Mouse (Mus musculus): ENCODE measurements around the gene Pard6b. TPM values are rescaled to one million over a fixed set of nuclear protein-coding genes. Genes with fewer than 3 reads are reported as not detected.
"Not testable (repeated sequence)": the region's sequence is repeated elsewhere in the genome, so short reads cannot be mapped to it uniquely, and the experiment has no call there.

Pard6b gene
- total and polyA plus RNA-seq, 3 experiments: 1.2 to 2.8 (median 1.3) TPM

GRCm38 (mm10) chr2:168105271-168105670 is 24.5 kb downstream of the Pard6b start:
- in situ Hi-C loops (cut with MboI; ENCODE audit: low pct_ligation_motif_present, low pct_unique_long_range_greater_than_20kb, low sequenced_read_pairs): no loop called here
- Histone ChIP-seq H3K27ac (ENCODE audit: insufficient read depth, low read depth) (no peak overlapping the region), H3K27me3 (replicated peaks) (no peaks in the 10 kb centered on the region), H3K79me2 (replicated peaks; ENCODE audit: control insufficient read depth, extremely low read depth, insufficient read depth, poor library complexity, severe bottlenecking) (no peaks in the 10 kb centered on the region), H3K9ac (ENCODE audit: insufficient read depth, low read depth) (no peak overlapping the region), H3K36me3 (replicated peaks in 1 of 2; ENCODE audit: control insufficient read depth in 1 of 2, insufficient read depth in 1 of 2, low read length in 1 of 2) (no peaks in the 10 kb centered on the region), H3K4me2 (ENCODE audit: insufficient read depth, low read depth, poor library complexity, severe bottlenecking) (no peak overlapping the region), H3K4me1 (ENCODE audit: control insufficient read depth in 1 of 2, insufficient read depth in 2 of 2) (no peaks in the 10 kb centered on the region), H3K4me3 (replicated peaks in 1 of 3; ENCODE audit: low read depth in 2 of 3, low read length in 2 of 3, poor library complexity in 1 of 3) (no peak overlapping the region), H3K9me3 (replicated peaks; ENCODE audit: low read length) (no peaks in the 10 kb centered on the region)
- TF ChIP-seq GABPA (IDR thresholded peaks at IDR 0.05; ENCODE audit: insufficient replicate concordance, low read depth, low read length) (no peak), MAFK (IDR thresholded peaks at IDR 0.05; ENCODE audit: insufficient replicate concordance, low read length) (no peak), SIN3A (IDR thresholded peaks at IDR 0.05; ENCODE audit: low read length) (no peak), ZKSCAN1 (IDR thresholded peaks at IDR 0.05; ENCODE audit: borderline replicate concordance, low read depth, low read length) (no peak), NELFE (IDR thresholded peaks at IDR 0.05; ENCODE audit: low read depth, low read length) (no peak), BHLHE40 (IDR thresholded peaks at IDR 0.05; ENCODE audit: low read depth, low read length) (no peak), JUN (IDR thresholded peaks at IDR 0.05; ENCODE audit: insufficient read depth, low read depth, low read length) (no peak), UBTF (IDR thresholded peaks at IDR 0.05; ENCODE audit: low read depth, low read length) (no peak), RCOR1 (conservative IDR thresholded peaks at IDR 0.05; ENCODE audit: low read depth, low read length) (no peak), TBP (conservative IDR thresholded peaks at IDR 0.05; ENCODE audit: low read depth, low read length) (no peak), POLR2A (IDR thresholded peaks at IDR 0.05; ENCODE audit: low read depth, low read length) (no peak)
- dilution Hi-C loops (cut with MboI; ENCODE audit: extremely low pct_ligation_motif_present, extremely low pct_unique_long_range_greater_than_20kb, low sequenced_read_pairs): no loop called here
- no peak for DNase-seq (ENCODE audit: extremely low read depth)

- Histone ChIP-seq H3K4me2 (ENCODE audit: insufficient read depth, low read depth, poor library complexity, severe bottlenecking) (no peak overlapping the region), H3K27ac (ENCODE audit: insufficient read depth, low read depth) (no peak overlapping the region), H3K9ac (ENCODE audit: insufficient read depth, low read depth) (no peak overlapping the region), H3K27me3 (replicated peaks) (no peaks in the 10 kb centered on the region), H3K4me3 (replicated peaks in 1 of 3; ENCODE audit: low read depth in 2 of 3, low read length in 2 of 3, poor library complexity in 1 of 3) (no peak overlapping the region), H3K36me3 (replicated peaks in 1 of 2; ENCODE audit: control insufficient read depth in 1 of 2, insufficient read depth in 1 of 2, low read length in 1 of 2) (no peaks in the 10 kb centered on the region), H3K4me1 (ENCODE audit: control insufficient read depth in 1 of 2, insufficient read depth in 2 of 2) (no peaks in the 10 kb centered on the region), H3K79me2 (replicated peaks; ENCODE audit: control insufficient read depth, extremely low read depth, insufficient read depth, poor library complexity, severe bottlenecking) (no peaks in the 10 kb centered on the region), H3K9me3 (replicated peaks; ENCODE audit: low read length) (no peaks in the 10 kb centered on the region)
- dilution Hi-C loops (cut with MboI; ENCODE audit: extremely low pct_ligation_motif_present, extremely low pct_unique_long_range_greater_than_20kb, low sequenced_read_pairs) (no loop called here), in situ Hi-C loops (cut with MboI; ENCODE audit: low pct_ligation_motif_present, low pct_unique_long_range_greater_than_20kb, low sequenced_read_pairs) (no loop called here)
- DNase-seq (ENCODE audit: extremely low read depth): no peak
- no peak for TF ChIP-seq MAFK (IDR thresholded peaks at IDR 0.05; ENCODE audit: insufficient replicate concordance, low read length)
- no peak for TF ChIP-seq ZC3H11A (IDR thresholded peaks at IDR 0.05; ENCODE audit: low read depth, low read length)
- TF ChIP-seq SIN3A (IDR thresholded peaks at IDR 0.05; ENCODE audit: low read length): no peak
- TF ChIP-seq IRF4 (IDR thresholded peaks at IDR 0.05; ENCODE audit: low read depth, low read length): no peak
- TF ChIP-seq POLR2A (IDR thresholded peaks at IDR 0.05; ENCODE audit: low read depth, low read length): no peak
Measured at GRCm38 (mm10) chr2:168106701-168107178, 25.9 kb downstream of the Pard6b start.

GRCm38 (mm10) chr2:168107356-168107755 is 26.6 kb downstream of the Pard6b start:
- in situ Hi-C loops (cut with MboI; ENCODE audit: low pct_ligation_motif_present, low pct_unique_long_range_greater_than_20kb, low sequenced_read_pairs): no loop called here
- Histone ChIP-seq H3K4me3 (replicated peaks in 1 of 3; ENCODE audit: low read depth in 2 of 3, low read length in 2 of 3, poor library complexity in 1 of 3) (no peak overlapping the region), H3K27ac (ENCODE audit: insufficient read depth, low read depth) (no peak overlapping the region)

GRCm38 (mm10) chr2:168107901-168108300 is 27.1 kb downstream of the Pard6b start:
- H3K27ac ChIP-seq (ENCODE audit: insufficient read depth, low read depth); H3K4me2 ChIP-seq (ENCODE audit: insufficient read depth, low read depth, poor library complexity, severe bottlenecking); H3K4me3 ChIP-seq (replicated peaks in 1 of 3; ENCODE audit: low read depth in 2 of 3, low read length in 2 of 3, poor library complexity in 1 of 3); DNase-seq (ENCODE audit: extremely low read depth); H3K36me3 ChIP-seq (replicated peaks in 1 of 2; ENCODE audit: control insufficient read depth in 1 of 2, insufficient read depth in 1 of 2, low read length in 1 of 2); H3K4me1 ChIP-seq (ENCODE audit: control insufficient read depth in 1 of 2, insufficient read depth in 2 of 2); H3K27me3 ChIP-seq (replicated peaks); in situ Hi-C loops (cut with MboI; ENCODE audit: low pct_ligation_motif_present, low pct_unique_long_range_greater_than_20kb, low sequenced_read_pairs); H3K79me2 ChIP-seq (replicated peaks; ENCODE audit: control insufficient read depth, extremely low read depth, insufficient read depth, poor library complexity, severe bottlenecking); H3K9me3 ChIP-seq (replicated peaks; ENCODE audit: low read length); H3K9ac ChIP-seq (ENCODE audit: insufficient read depth, low read depth); dilution Hi-C loops (cut with MboI; ENCODE audit: extremely low pct_ligation_motif_present, extremely low pct_unique_long_range_greater_than_20kb, low sequenced_read_pairs): not testable (repeated sequence)

More at GRCm38 (mm10) chr2:168107356-168107755, 26.6 kb downstream of the Pard6b start:
- Histone ChIP-seq H3K9me3 (replicated peaks; ENCODE audit: low read length) (no peaks in the 10 kb centered on the region), H3K9ac (ENCODE audit: insufficient read depth, low read depth) (no peak overlapping the region), H3K27me3 (replicated peaks) (no peaks in the 10 kb centered on the region), H3K4me1 (ENCODE audit: control insufficient read depth in 1 of 2, insufficient read depth in 2 of 2) (no peaks in the 10 kb centered on the region), H3K36me3 (replicated peaks in 1 of 2; ENCODE audit: control insufficient read depth in 1 of 2, insufficient read depth in 1 of 2, low read length in 1 of 2) (no peaks in the 10 kb centered on the region), H3K79me2 (replicated peaks; ENCODE audit: control insufficient read depth, extremely low read depth, insufficient read depth, poor library complexity, severe bottlenecking) (no peaks in the 10 kb centered on the region), H3K4me2 (ENCODE audit: insufficient read depth, low read depth, poor library complexity, severe bottlenecking) (no peak overlapping the region)
- TF ChIP-seq PAX5 (IDR thresholded peaks at IDR 0.05; ENCODE audit: low read length) (no peak), ZNF384 (IDR thresholded peaks at IDR 0.05; ENCODE audit: low read depth, low read length) (no peak), USF1 (IDR thresholded peaks at IDR 0.05; ENCODE audit: low read depth, low read length) (no peak), USF2 (conservative IDR thresholded peaks at IDR 0.05; ENCODE audit: low read depth, low read length) (no peak), MAZ (IDR thresholded peaks at IDR 0.05; ENCODE audit: low read depth, low read length) (no peak), SMC3 (IDR thresholded peaks at IDR 0.05; ENCODE audit: low read depth, low read length) (no peak), ZC3H11A (IDR thresholded peaks at IDR 0.05; ENCODE audit: low read depth, low read length) (no peak), POLR2A (IDR thresholded peaks at IDR 0.05; ENCODE audit: low read depth, low read length) (no peak), RAD21 (IDR thresholded peaks at IDR 0.05; ENCODE audit: low read depth, low read length) (no peak), JUN (IDR thresholded peaks at IDR 0.05; ENCODE audit: insufficient read depth, low read depth, low read length) (no peak), POLR2AphosphoS2 (IDR thresholded peaks at IDR 0.05; ENCODE audit: low read depth, low read length) (no peak), KAT2A (IDR thresholded peaks at IDR 0.05; ENCODE audit: insufficient replicate concordance, low read length) (no peak), UBTF (IDR thresholded peaks at IDR 0.05; ENCODE audit: low read depth, low read length) (no peak), CHD2 (IDR thresholded peaks at IDR 0.05; ENCODE audit: low read length) (no peak), CTCF (conservative IDR thresholded peaks at IDR 0.05 in 1 of 2, IDR thresholded peaks at IDR 0.05 in 1 of 2; ENCODE audit: low read depth in 2 of 2, low read length in 2 of 2) (no peak), MEF2A (IDR thresholded peaks at IDR 0.05; ENCODE audit: borderline replicate concordance, low read depth, low read length) (no peak)
- dilution Hi-C loops (cut with MboI; ENCODE audit: extremely low pct_ligation_motif_present, extremely low pct_unique_long_range_greater_than_20kb, low sequenced_read_pairs): no loop called here
- no peak for DNase-seq (ENCODE audit: extremely low read depth)

All from CH12.LX (cell line).